Mouse (Mus musculus): ENCODE measurements around the gene Ric8b. TPM values are rescaled to one million over a fixed set of nuclear protein-coding genes. Genes with fewer than 3 reads are reported as not detected.

Ric8b gene
- total RNA-seq (2021): 10 to 100 TPM; 63.5 to 65.4 TPM
- long read RNA-seq, experiment 1, transcript Ric8b-201 (10 exons, 3,069 nt): minor isoform, 13 of 41 reads
- long read RNA-seq, experiment 1, transcript Ric8b-202 (9 exons, 2,909 nt): major isoform, 15 of 41 reads
- long read RNA-seq, experiment 1, partial matches to known transcripts: 2 of 41 reads
- long read RNA-seq, experiment 1, other reads (novel, unspliced or antisense): 11 of 41 reads
- long read RNA-seq, experiment 2, transcript Ric8b-201 (10 exons, 3,069 nt): minor isoform, 8 of 31 reads
- long read RNA-seq, experiment 2, transcript Ric8b-202 (9 exons, 2,909 nt): major isoform, 10 of 31 reads
- long read RNA-seq, experiment 2, partial matches to known transcripts: 8 of 31 reads
- long read RNA-seq, experiment 2, other reads (novel, unspliced or antisense): 5 of 31 reads

DNA sequence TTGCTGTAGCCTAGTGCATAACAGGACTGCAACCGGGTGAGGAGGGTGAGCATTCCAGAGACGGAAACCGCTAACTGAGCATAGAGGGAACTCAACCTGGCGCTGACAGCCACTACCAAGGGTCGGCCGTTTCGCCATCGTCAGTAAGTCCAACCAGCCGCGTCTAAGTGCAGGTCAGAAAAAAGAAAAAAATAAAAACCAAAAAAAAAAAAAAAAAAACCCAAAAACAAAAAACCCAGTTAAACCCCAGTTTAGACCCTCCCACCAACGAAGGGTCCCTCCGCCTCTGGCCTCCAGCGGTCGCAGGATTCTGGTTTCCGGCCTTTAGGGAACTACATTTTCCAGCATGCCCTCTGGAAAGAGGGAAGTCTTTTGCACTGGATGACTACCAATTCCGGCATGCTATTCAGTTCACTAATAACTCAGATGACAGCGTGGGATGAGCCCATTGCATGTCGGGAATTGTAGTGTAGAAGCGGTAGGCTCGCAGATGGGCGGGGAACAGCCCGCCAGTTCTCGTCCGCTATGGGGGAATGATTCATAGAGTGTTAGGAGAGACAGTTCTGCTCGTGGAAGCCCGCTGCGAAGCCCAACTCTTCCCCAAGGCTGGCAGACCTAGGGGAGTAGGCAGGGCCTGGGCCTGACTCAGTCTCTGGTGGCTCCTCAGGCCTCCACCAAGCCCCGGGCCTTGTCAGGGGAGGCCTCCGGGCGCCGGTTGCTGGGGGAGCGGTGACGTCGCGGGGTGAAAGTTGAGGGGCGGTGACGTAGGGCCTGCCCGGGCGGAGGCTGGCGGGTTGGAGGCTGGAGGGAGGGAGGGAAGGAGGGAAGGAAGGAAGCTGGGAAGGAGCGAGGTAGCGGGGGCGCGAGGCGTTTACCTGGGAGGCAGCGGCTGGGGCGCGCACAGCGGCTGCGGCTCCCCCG, at the start of gene Ric8b:
Gene Ric8b (plus strand): TSS at position 807 of the 921 bp plus-strand sequence.
- peak; percentile 97 to 98 for DNase-seq (ENCODE audit: low spot score in 2 of 2)

DNA sequence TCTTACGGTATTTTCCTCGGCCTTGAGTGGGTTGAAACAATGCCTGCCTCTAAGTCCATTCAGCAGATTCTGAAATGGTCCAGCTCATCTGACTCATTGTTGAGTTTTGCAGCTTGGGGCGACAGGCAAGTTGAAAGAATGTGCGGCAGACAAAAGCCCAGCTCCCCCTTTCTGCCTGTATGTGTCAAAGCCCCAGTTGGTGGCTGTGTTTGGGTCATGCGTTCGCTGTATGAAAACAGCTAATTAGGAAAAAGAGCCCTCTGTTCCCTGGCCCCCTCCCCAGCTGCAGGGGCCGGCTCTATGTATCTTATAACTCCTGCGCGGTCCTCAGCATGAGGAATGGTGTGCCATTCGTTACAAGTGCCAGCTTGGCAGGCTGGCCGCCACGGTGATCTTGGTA, 46.1 kb upstream of the Ric8b start:
- DNase-seq (ENCODE audit: low spot score in 2 of 2): no peak

DNA sequence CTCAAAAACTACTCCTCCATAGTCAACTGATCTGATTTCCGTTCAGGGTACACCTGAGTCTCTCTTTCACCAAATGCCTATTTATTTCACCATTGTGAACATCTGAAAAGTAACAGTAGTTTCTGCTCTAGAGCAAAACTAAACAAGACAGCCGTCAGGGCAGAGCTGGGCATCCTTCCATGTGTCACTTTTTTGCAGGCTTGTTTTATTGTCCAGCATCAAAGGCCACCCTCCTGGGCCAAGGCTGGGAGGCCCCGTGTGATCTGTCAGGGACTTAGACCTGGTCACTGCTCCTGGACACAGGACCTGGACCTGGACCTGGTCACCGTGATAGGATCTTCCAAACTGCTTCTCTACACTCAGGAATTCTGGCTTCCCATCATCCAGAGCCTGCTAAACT, 45.5 kb upstream of the Ric8b start:
- DNase-seq (ENCODE audit: low spot score in 2 of 2): no peak

DNA sequence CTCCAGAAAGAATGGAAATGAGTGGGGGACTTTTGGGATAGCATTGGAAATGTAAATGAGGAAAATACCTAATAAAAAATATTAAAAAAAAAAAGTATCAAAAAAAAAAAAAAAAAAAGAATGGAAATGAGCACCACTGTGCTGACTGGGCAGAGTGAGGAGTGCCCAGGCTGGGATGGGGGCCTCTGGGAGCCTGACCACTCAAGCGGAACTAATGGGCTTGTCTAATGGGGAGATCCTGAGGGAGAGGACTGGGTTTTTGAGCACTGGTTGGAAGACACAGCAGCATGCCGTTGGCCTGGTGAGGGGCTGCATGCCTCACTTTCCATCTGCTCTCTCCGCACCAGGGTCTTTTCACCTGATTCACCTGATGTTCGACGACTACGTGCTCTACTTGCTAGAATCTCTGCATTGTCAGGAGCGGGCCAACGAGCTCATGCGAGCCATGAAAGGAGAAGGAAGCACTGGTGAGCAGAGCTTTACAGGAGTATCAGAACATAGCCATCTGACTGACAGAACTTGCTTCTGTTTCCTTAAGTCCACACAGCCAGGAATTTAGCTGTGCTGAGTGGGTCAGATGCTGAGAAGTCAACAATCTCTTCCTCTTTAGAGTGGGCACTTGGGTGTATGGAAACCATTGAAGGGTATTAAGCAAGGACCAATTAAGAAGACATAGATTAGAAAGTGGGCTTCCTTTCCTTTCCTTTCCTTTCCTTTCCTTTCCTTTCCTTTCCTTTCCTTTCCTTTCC, 37.4 kb upstream of the Ric8b start:
- no peak for DNase-seq (ENCODE audit: low spot score in 2 of 2)

DNA sequence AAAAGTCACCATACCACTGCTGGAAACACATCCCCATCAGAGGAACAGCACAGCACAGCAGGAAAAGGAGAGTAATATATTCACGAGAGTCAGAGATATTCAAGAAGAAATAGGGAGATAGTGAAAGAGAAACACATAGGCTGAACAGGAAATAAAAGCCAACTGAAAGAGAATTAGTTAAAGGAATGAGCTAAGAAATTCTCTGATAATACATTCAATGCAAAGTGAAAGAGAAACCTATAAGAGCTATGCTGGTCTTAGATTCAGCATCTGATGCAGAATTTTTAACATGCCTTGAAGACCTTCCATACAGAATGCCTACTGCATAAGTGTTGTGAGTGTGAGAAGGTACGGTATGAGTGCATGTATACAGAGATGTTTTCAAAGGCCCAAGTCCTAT, 34.9 kb upstream of the Ric8b start:
- DNase-seq (ENCODE audit: low spot score in 2 of 2): no peak

DNA sequence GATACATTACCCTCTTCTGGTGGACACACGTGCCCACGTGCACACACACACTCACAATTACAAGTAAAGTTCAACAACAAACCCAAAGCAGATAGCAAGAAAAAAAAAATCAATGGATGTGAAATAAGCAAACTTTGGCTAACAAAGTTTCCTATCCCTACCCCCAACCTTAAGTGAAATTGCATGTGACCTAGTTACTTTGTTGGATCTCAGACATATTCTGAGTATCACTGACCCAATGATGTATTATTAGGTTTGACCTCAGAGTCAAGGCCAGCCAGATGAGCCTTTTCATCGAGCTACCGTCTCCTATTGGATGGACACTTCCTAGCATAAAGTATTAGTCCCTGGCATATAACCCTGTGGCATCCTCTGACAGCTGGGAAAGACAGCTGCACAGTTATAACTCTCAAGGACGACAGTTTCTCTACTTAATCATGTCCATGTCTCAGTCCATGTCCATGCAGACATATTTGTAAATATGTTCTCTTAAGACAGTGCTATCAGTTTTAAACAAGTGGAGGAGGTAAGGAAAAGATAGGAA, 32.0 kb upstream of the Ric8b start:
- DNase-seq (ENCODE audit: low spot score in 2 of 2): no peak

DNA sequence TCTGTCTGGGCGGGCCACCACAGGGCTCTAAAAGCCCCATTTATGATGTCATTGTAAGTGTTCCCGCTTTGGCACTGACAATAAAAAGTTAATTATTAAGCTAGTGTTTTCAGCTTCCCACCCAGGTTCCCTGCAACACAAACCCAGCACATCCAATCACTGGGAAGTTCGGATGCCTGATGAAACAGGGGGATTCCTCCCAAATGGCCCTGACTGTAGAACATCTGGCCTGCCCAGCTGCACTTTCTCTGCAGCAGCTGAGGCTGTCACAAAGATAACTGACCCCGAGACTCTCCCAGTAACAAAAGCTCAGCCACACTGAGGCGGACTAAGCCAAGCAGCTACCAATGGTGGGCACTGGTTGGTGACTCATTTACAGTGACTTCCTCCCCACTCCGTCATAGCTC, 31.2 kb upstream of the Ric8b start:
- no peak for DNase-seq (ENCODE audit: low spot score in 2 of 2)

DNA sequence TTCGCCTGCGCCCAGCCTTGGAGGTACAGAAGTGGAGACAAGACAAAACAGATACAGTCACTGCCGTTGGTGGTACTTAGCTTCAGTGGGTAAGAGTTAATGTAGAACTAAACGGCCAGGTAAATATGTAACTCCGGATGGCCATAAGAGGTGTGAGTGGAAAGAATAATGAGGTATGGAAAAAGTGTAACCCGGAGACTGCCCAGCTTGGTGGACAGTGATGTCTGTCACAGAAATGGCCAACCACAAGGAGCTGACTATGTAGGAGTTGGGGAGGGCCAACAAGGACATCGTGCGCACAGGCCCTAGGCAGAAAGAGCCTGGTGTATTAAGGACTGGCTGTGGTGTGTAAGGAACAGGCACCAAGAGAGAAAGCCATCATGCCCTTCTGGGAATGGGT, 30.6 kb upstream of the Ric8b start:
- no peak for DNase-seq (ENCODE audit: low spot score in 2 of 2)

DNA sequence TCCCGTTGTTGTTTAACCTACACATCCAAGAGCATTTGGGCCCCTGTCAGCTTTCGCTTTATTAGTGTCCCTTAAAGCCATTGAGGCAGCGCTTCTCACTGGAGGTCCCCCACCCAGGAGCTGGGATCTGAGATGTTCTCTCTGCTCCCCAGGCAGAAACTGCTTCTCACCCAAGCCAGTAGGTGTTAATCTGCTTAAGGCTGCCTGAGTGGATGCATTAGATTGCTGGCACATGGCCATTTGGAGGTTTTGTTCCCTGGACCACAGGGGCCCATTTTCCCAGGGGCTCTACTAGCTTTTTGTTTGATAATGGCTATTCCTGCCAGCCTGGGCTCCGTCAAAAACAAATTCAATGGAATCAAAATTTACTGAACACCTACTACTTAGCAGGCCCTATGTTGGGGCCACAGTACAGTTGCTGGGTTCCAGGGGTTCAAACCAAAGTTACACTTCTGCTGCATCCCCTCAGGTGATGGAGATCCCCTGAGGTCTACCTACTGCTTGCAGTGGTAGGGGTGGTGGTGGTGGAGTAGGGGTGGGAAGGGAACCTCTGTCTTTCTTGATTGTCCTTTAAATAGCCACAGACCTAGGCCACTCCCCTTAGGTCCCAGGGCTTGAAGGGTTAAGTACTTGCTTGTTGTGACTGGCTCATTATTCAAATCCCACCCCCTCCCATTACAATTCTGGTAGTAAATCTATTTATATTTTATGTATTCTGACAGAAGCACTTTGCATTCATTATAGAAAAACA, 28.1 kb upstream of the Ric8b start:
- DNase-seq (ENCODE audit: low spot score in 2 of 2): no peak

DNA sequence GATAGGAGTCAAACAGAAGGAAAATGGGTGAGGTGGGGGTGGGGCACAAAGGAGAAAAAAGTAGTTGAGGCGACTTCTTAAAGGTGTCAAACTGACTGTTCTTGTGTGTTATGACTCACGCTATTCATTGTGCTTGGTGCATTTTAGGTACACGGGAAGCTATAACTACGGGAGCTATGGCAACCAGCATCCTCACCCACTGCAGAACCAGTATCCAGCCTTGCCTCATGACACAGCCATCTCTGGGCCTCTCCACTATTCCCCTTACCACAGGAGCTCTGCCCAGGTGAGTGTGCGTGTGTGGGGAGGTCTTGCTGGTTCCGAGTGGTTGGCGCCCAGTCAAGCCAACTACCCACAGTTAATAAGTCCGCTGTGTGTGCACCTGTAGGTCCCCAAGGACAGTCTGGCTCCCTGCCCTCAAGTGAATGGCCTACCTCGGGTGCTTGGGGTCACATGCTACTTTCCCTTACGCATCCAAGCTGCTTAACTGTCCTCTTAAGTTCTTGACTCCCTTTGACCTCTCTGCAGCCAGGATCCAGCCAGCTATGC, 21.5 kb upstream of the Ric8b start:
- peak in 1 of 2 experiments; percentile 44 for DNase-seq (ENCODE audit: low spot score in 2 of 2)

DNA sequence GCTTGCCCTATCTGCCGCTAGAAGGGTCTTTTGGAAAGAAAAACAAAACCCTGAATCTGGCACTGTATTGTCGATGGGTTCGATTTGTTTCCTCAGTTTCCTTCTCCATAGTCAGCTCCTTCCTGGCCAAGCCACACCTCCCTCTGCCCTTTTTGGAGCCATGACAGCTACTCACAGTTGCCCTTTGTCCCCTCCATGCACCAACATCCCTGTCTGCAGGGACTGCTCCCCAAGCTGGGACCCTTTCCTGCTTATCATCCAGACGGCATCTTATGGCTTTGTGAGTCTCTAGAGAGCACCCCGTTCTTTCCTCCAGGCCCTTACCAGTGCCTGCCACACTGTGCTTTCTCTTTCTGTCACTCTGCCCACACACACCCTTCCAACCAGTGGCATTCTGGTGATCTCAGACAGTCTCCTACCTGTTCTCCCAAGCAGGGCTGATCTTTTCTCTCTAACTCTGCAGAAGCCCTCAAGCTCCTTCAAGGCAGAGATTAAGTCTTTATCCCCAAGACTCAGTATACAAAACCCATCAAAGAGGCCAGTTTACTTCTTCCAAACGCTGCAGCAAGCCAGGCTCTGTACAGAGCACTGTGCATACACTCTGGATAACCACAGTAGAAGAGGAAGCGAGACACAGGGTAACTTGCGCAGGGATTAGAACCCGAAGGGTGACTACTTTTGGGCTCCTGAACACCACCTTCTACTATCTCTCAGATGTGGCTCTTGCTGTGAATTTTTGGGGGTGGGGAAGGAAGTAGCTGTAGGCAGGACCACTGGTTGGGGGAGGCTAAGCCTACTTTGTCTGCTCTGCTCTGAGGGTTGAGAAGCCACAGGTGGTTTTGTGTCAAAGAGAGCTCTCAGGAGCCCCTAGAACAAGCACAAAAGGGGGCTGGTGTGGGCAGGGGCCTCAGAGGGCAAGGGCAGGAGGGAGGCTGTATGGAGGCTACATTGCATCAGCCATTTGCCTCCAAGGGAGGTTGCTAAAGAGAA, 20.2 kb upstream of the Ric8b start:
- DNase-seq (ENCODE audit: low spot score in 2 of 2): peak in 1 of 2 experiments; percentile 36

DNA sequence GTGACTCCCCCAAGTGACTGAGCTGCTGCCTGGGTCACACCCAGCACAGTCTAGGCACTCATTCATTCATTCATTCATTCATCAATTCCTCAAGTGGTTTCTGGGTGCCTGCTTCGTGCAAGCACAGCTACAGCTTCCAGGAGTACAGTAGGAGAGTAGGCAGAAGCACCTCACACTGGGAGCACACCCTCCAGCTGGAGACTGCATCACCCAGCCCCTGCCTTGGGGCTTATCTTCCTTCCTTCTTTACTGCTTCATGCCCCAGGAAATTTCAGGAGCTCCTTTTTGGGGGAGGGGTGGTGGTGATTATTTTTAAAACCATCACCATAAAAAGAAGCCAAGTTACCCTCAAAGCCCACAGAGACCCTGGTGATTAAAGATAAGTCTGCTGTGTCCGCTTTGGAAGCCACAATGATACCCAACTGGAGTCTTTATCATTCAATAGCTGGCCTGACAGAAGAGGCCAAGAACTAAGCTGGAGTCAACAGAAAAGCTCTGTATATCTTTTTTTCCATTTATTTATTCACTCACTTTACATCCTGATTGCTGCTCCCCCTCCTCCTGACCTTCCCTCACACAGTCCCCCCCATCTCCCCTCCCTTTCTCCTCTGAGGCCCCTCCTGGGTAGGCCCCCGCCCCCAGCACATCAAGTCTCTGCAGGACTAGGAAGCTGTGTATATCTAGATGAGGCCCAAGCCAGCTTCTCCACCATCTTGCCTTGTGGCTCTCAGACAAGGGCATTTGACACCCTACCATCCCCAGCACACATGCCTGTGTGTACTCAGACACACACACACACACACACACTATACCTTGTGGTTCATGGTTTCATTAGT, 19.1 kb upstream of the Ric8b start:
- no peak for DNase-seq (ENCODE audit: low spot score in 2 of 2)

DNA sequence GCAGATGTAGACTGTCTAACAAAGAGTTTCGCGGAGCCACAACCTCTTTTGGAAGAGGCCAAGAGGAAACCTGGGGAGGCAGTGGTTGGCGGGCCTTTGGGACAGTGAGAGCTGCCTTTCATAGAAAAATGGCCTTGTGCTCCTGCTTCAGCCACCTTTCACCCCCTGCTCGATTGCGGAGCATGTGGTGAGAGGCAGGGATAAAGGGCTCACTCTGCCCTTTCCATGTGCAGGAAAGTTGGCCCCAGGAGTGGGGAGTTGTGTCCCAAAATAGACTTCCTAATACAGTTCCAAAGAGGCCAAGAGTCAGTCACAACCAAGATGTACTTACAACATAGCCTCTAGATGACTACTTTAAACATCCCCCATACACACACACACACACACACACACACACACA, 15.7 kb upstream of the Ric8b start:
- DNase-seq (ENCODE audit: low spot score in 2 of 2): no peak

DNA sequence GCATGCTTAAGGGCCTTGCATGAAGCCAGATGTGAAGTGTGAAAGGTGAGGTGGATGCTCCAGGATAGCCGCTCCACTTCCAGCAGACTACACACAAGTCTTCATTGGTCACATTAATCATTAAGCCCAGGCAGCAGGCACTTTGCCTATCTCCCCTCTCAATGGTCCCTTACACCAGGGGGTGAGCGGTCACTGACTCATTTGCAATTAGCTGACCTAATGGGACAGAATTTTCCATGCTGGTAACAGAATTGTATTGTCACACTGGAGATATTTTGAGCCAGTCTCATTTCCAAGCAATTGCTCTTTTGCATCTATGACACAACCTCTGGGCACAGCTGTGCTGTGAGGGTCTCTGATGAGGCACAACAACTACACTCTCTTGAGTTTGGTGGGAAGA, 15.2 kb upstream of the Ric8b start:
- DNase-seq (ENCODE audit: low spot score in 2 of 2): no peak

DNA sequence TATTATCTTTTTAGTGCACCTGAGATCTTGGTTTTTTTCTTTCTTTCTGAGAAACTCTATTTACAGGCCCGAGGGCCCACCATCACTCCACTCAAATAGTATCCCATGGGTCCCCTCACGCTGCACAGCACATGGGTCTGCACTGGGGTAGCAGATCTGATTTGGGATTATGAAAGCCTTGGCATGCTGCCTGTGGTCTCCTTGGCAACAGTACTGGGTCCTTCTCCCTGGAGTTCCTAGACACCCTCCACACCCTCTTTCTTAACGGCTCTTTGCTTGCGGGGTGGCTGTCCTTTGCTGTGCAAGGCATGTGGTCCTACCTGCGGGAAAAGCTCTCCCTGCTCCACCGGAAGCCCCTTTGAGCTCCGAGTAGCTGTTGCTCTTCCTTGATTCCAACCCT, 14.1 kb upstream of the Ric8b start:
- peak; percentile 25 to 36 for DNase-seq (ENCODE audit: low spot score in 2 of 2)

DNA sequence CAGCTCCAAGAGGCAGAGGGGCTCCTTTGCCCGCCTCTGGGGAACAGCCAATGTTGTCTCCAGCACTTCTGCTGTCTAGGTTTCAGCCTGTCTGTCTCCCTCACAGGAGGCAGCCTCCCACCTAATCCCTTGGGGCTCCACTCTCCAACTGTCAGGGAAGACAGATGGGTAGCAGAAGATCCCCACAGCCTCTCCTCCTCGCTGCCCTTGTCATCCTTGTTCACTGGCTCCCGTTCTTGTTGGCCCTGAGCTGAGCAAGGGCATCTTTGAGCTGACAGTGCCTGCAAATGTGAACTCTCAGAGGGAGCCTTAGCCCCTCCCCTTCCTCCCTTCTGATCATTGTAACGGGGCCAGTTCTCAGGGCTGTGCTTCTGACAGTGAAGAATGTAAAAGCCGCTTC, 13.7 kb upstream of the Ric8b start:
- peak in 1 of 2 experiments; percentile 31 for DNase-seq (ENCODE audit: low spot score in 2 of 2)

DNA sequence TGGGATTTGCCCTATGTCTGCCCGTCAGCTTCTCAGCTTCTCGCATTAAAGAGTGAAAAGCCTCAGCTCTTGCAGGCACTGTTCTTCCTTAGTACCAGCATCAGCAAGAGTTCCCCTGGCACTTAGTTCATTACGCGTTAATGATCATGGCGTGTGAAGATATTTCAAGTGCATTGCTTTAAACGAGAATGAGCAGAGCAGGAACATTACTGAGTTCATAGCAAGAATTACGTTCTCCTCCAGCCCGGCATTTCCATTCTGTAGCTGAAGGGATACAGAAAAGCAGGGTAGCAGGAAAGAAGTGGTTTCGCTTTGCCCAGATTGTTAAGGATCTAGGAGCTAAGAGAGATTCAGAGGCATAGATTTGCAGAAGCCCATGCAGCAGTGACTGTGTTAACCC, 10.5 kb upstream of the Ric8b start:
- no peak for DNase-seq (ENCODE audit: low spot score in 2 of 2)

DNA sequence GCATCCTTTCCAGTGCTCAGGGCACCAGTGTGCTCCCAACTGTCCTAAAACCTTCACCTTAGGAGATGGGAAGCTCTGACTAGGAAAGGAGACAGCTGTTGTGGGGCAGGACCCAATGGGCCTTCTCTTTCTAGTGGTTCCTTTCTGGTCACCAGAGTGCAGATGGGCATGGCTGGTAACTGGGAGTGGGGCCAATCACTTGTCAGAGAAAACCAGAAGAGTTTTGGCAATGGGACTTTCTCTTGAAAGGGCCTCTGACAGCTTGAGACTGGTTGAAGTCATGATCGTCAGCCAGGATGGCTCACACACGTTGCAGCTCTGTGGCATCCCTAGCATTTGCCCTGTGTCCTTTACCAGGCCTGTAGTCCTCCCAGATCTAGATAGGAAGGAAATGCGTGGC, 9.4 kb upstream of the Ric8b start:
- no peak for DNase-seq (ENCODE audit: low spot score in 2 of 2)
